Mouse (Mus musculus): Measurements from ENCODE around the gene Plpp7. TPM values are rescaled to one million over a fixed set of nuclear protein-coding genes. Genes with fewer than 3 reads are reported as not detected.
A peak's percentile ranks its signal among the peaks of the same experiment; 100 is the strongest.

Gene Plpp7
- polyA plus RNA-seq, 1 experiment, result 3.3 TPM

- peaks cover 62% of the 10 kb centered on the region for H3K4me1 ChIP-seq
- peaks cover 1% of the 10 kb centered on the region for H3K27me3 ChIP-seq (replicated peaks)
- TF ChIP-seq FLI1 (IDR thresholded peaks at IDR 0.05; ENCODE audit: low read length), result no peak
- TF ChIP-seq GATA1 (IDR thresholded peaks at IDR 0.05; ENCODE audit: borderline replicate concordance, low read length), result no peak
- H3K9me3 ChIP-seq, result peaks cover 6% of the 10 kb centered on the region; the same call in 1 of the 2 replicates
- peaks cover 13% of the 10 kb centered on the region for H3K36me3 ChIP-seq (replicated peaks; ENCODE audit: low read length)
- peak overlapping the region; percentile 48 for H3K4me3 ChIP-seq (replicated peaks)
Observed at GRCm38 (mm10) chr2:32115851-32116268, 20.5 kb downstream of the Plpp7 start.

GRCm38 (mm10) chr2:32119802-32120750, 24.7 kb downstream of the Plpp7 start:
- H3K4me3 ChIP-seq (replicated peaks), result peak overlapping the region; percentile 75
- H3K4me1 ChIP-seq, result peaks cover 59% of the 10 kb centered on the region
- H3K36me3 ChIP-seq (replicated peaks; ENCODE audit: low read length), result peaks cover 8% of the 10 kb centered on the region
- H3K9me3 ChIP-seq, result peaks cover 6% of the 10 kb centered on the region; the same call in 1 of the 2 replicates
- H3K27me3 ChIP-seq (replicated peaks), result no peaks in the 10 kb centered on the region
- no peak for TF ChIP-seq GATA1 (IDR thresholded peaks at IDR 0.05; ENCODE audit: borderline replicate concordance, low read length)
- no peak for TF ChIP-seq FLI1 (IDR thresholded peaks at IDR 0.05; ENCODE audit: low read length)

DNA sequence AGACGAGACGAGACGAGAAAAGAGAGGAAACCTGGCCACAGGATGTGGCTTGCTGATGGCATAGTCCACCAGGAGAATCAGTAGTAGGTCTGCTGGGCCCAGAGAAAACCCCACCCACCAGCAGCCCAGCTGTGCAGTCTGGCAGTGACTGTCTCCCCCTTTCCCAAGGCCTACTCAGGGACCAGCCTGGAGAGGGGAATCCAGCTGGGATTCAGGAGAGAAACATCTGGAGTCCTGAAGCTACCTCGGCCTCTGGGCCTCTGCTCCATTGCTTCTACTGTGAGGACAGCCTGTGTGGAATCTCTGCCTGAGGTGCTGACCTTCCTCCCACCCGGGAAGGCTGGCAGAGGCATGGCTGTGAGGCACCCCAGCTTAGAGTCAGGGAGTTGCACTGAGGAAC, 25.8 kb downstream of the Plpp7 start:
- Histone ChIP-seq H3K4me3 (replicated peaks) (peak overlapping the region; percentile 81), H3K36me3 (replicated peaks; ENCODE audit: low read length) (peaks cover 3% of the 10 kb centered on the region), H3K4me1 (peaks cover 59% of the 10 kb centered on the region), H3K27me3 (replicated peaks) (no peaks in the 10 kb centered on the region), H3K9me3 (peaks cover 6% of the 10 kb centered on the region; the same call in 1 of the 2 replicates)
- TF ChIP-seq FLI1 (IDR thresholded peaks at IDR 0.05; ENCODE audit: low read length) (no peak), GATA1 (IDR thresholded peaks at IDR 0.05; ENCODE audit: borderline replicate concordance, low read length) (no peak)

GRCm38 (mm10) chr2:32121785-32122184, 26.5 kb downstream of the Plpp7 start:
- H3K27me3 ChIP-seq (replicated peaks), result no peaks in the 10 kb centered on the region
- peaks cover 57% of the 10 kb centered on the region for H3K4me1 ChIP-seq
- no peak for TF ChIP-seq FLI1 (IDR thresholded peaks at IDR 0.05; ENCODE audit: low read length)
- TF ChIP-seq GATA1 (IDR thresholded peaks at IDR 0.05; ENCODE audit: borderline replicate concordance, low read length), result no peak
- no peaks in the 10 kb centered on the region for H3K36me3 ChIP-seq (replicated peaks; ENCODE audit: low read length)
- no peak overlapping the region for H3K4me3 ChIP-seq (replicated peaks)
- H3K9me3 ChIP-seq, result 0 out of 2 replicates have a peak, but pooled peaks cover 3% of the 10 kb centered on the region

DNA sequence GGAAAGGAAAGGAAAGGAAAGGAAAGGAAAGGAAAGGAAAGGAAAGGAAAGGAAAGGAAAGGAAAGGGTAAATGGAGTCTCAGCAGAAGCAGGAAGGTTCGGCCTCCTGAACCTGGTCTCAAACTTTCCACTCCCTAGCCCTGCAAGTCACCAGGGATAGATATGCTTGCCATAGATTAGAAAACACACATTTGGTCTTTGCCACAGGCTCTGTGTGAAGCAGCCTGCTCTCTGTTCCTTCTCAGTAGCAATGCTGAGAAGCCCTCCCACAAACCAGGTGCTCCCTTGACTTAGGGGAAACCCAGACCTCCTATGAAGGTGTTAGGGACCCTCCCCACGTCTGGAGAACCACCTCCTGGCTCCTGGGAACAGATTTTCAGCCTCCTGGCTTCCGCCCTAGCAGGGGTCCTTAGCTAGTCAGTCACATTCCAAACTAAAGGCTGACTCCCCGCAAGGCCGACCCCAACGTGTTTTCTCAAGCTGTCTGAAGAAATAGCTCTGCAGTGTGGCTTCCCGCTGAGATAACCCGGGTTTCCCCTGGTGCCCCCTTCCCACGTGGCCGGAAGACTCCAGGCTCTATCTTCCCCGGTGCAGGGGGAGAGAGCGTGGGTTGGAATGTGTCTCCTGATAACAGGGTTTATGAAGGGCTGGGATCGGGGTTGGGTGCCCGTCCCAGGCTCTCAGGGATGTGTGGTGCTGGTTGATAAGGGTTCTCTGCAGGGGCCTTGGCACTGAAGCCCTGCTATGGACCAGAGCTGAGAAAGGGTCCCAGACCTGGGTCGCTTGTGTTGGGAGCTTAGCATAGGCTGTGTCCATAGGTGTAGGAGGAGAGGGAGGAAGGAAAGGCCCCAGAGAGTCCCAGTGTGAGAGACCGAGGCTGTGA, 32.6 kb downstream of the Plpp7 start:
- peaks cover 91% of the 10 kb centered on the region for H3K4me1 ChIP-seq
- no peaks in the 10 kb centered on the region for H3K9me3 ChIP-seq
- H3K4me3 ChIP-seq (replicated peaks), result peak overlapping the region; percentile 83
- H3K27me3 ChIP-seq (replicated peaks), result no peaks in the 10 kb centered on the region
- TF ChIP-seq FLI1 (IDR thresholded peaks at IDR 0.05; ENCODE audit: low read length), result peak; percentile 58; the same call in 1 of the 2 replicates
- peak; percentile 94 for TF ChIP-seq GATA1 (IDR thresholded peaks at IDR 0.05; ENCODE audit: borderline replicate concordance, low read length)
- no peaks in the 10 kb centered on the region for H3K36me3 ChIP-seq (replicated peaks; ENCODE audit: low read length)

DNA sequence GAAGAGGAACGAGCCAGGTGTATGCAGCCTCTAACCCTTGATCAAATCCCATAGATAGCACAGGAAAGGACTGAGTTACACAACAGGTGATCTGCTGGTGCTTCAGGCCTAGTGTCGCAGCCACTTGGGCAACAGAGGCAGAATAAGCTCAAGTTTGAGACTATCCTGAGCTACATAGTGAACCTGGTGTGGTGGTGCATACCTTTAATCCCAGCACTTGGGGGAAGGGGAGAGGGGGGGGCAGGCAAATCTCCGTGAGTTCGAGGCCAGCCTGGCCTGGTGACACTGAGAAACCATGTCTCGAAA, 33.2 kb downstream of the Plpp7 start:
- Histone ChIP-seq H3K36me3 (replicated peaks; ENCODE audit: low read length) (no peaks in the 10 kb centered on the region), H3K27me3 (replicated peaks) (no peaks in the 10 kb centered on the region), H3K4me3 (replicated peaks) (peak overlapping the region; percentile 83), H3K4me1 (peaks cover 93% of the 10 kb centered on the region), H3K9me3 (no peaks in the 10 kb centered on the region)
- TF ChIP-seq GATA1 (IDR thresholded peaks at IDR 0.05; ENCODE audit: borderline replicate concordance, low read length) (no peak), FLI1 (IDR thresholded peaks at IDR 0.05; ENCODE audit: low read length) (no peak)

DNA sequence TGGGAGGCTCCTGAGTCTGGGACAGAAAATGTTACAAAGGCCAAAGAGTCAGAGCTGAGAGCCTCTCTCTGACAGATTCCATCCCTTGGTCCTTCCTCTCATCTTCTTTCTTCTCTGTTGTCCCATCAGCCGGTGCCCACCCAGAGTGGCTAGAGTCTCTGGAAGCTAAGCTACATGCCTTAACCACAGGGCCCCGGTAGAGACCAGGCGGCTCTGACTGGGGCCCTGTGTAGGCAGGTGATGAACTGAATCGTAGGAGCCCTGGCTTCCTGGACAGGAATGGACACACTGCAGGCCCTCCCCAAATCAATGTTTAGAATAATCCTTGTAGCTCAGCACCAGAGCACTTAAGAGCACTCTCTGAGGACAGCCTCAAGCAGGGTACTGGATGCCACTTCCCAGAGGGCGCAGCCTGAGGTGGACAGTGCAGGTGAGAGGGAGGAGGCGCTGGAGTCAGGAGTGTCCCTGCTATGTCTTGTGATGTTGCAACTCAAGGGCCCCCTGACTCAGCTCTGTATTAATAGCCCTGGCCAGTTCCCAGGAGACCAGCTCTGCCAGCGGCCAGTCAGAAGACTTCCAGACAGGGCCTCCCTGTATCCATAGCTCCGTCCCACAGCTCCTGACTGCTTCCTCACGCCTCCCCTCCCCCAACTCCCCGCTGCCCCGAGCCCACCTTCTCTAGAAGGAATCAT, 34.2 kb downstream of the Plpp7 start:
- Histone ChIP-seq H3K4me1 (peaks cover 97% of the 10 kb centered on the region), H3K4me3 (replicated peaks) (peak overlapping the region; percentile 67), H3K27me3 (replicated peaks) (no peaks in the 10 kb centered on the region), H3K36me3 (replicated peaks; ENCODE audit: low read length) (no peaks in the 10 kb centered on the region), H3K9me3 (no peaks in the 10 kb centered on the region)
- TF ChIP-seq GATA1 (IDR thresholded peaks at IDR 0.05; ENCODE audit: borderline replicate concordance, low read length) (no peak), FLI1 (IDR thresholded peaks at IDR 0.05; ENCODE audit: low read length) (no peak)

DNA sequence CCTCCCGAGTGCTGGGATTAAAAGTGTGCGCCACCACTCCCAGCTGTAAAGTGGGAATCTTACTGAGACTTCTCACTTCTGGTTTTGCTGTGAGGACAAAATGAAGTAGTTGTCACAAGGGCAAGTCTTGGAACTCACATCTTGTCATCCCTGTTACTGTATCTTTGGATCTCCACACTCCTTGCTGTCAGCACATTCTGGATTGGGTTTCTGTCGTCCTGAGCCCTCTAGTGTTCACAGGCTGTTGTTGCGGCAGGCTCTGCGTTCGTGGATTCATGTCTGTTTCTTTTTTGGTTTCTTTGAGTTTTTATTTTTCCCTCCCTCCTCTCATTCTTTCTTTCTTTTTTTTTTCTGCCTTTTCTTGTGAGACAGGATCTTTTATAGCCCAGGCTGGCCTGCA, 35.1 kb downstream of the Plpp7 start:
- Histone ChIP-seq H3K4me3 (replicated peaks) (peak overlapping the region; percentile 75), H3K9me3 (no peaks in the 10 kb centered on the region), H3K4me1 (peaks cover 91% of the 10 kb centered on the region), H3K36me3 (replicated peaks; ENCODE audit: low read length) (no peaks in the 10 kb centered on the region), H3K27me3 (replicated peaks) (no peaks in the 10 kb centered on the region)
- TF ChIP-seq GATA1 (IDR thresholded peaks at IDR 0.05; ENCODE audit: borderline replicate concordance, low read length) (no peak), FLI1 (IDR thresholded peaks at IDR 0.05; ENCODE audit: low read length) (no peak)

- peak overlapping the region; percentile 56 for H3K4me3 ChIP-seq (replicated peaks)
- H3K9me3 ChIP-seq, result no peaks in the 10 kb centered on the region
- no peaks in the 10 kb centered on the region for H3K27me3 ChIP-seq (replicated peaks)
- TF ChIP-seq GATA1 (IDR thresholded peaks at IDR 0.05; ENCODE audit: borderline replicate concordance, low read length) (no peak), FLI1 (IDR thresholded peaks at IDR 0.05; ENCODE audit: low read length) (no peak)
- H3K4me1 ChIP-seq, result peaks cover 82% of the 10 kb centered on the region
- H3K36me3 ChIP-seq (replicated peaks; ENCODE audit: low read length), result no peaks in the 10 kb centered on the region
Observed at GRCm38 (mm10) chr2:32131205-32131834, 36.0 kb downstream of the Plpp7 start.

Data from megakaryocyte, embryonic 14.5 days (primary cell).